Mouse (Mus musculus) hindbrain, embryonic 15.5 days (tissue): ENCODE results near the gene Ing2. TPM values are rescaled to one million over a fixed set of nuclear protein-coding genes. Genes with fewer than 3 reads are reported as not detected.

Source experiments
- ATAC-seq: fragments of 200-750 bp; cut with Nextera tagmentation; 2 replicates; pipeline ENCODE4 v1.8.0; 2017; ENCODE audit warnings: low read depth, moderate number of reproducible peaks, moderate TSS enrichment; ENCODE audit not compliant: low FRiP score
- H3K27ac ChIP-seq: fragments of 300-500 bp; sonication (generic); replicated peaks from 2 replicates; pipeline ENCODE4 v1.5.1; 2015; ENCODE audit warnings: mild to moderate bottlenecking, inconsistent platforms
- H3K27me3 ChIP-seq: fragments of 300-500 bp; sonication (generic); 2 replicates; pipeline ENCODE4 v1.6.1; 2015; ENCODE audit warnings: control low read depth, inconsistent platforms
- H3K36me3 ChIP-seq: fragments of 300-500 bp; sonication (generic); 2 replicates; pipeline ENCODE4 v1.6.1; 2015; ENCODE audit warnings: control low read depth, inconsistent platforms
- H3K4me1 ChIP-seq: fragments of 300-500 bp; sonication (generic); replicated peaks from 2 replicates; pipeline ENCODE4 v1.6.1; 2015; ENCODE audit warnings: control low read depth, inconsistent platforms
- H3K4me2 ChIP-seq: fragments of 300-500 bp; sonication (generic); 2 replicates; pipeline ENCODE4 v1.6.1; 2015; ENCODE audit warnings: moderate library complexity, mild to moderate bottlenecking, inconsistent platforms
- H3K4me3 ChIP-seq: fragments of 300-500 bp; sonication (generic); 2 replicates; pipeline ENCODE4 v1.5.1; 2015; ENCODE audit warnings: mild to moderate bottlenecking, inconsistent platforms
- H3K9ac ChIP-seq: fragments of 300-500 bp; sonication (generic); 2 replicates; pipeline ENCODE4 v1.6.1; 2015; ENCODE audit warnings: inconsistent platforms
- H3K9me3 ChIP-seq: fragments of 300-500 bp; sonication (generic); 2 replicates; pipeline ENCODE4 v1.6.1; 2016; ENCODE audit warnings: control low read depth, inconsistent platforms
- WGBS: fragments of 180-500 bp; shearing (Covaris S2); methylation state at CpG from one replicate; pipeline ENCODE4 v1.1.7; 2015; 5-methylcytosine and 5-hydroxymethylcytosine counted together
- polyA plus RNA-seq: library from polyadenylated mRNA; unstranded; fragments of >200 nt; fragmentation: Nextera tagmentation; extraction: Ambion mirVana; gene quantifications from 2 replicates; pipeline ENCODE4 v1.2.1, GENCODE M21; 2015

Ing2 gene
- polyA plus RNA-seq: 6.7 and 7.2 TPM in 2 replicates

- H3K27ac ChIP-seq: peak within 1 kb of the TSS; percentile 91
- WGBS: under 1% methylated on average over 90 of the region's 106 CpGs
- H3K27me3 ChIP-seq: no peaks in the 10 kb centered on the region
- no peaks in the 10 kb centered on the region for H3K9me3 ChIP-seq
- peak within 1 kb of the TSS; percentile 95 for H3K4me3 ChIP-seq
- no peaks in the 10 kb centered on the region for H3K36me3 ChIP-seq
- peak within 1 kb of the TSS; percentile 78 for H3K9ac ChIP-seq
- H3K4me1 ChIP-seq: peaks cover 12% of the 10 kb centered on the region; the same call in 1 of the 2 replicates
- ATAC-seq: peak; percentile 96
- peak within 1 kb of the TSS; percentile 83 for H3K4me2 ChIP-seq
These were observed at the start of gene Ing2 for GRCm38 (mm10) chr8:47674777-47675710. Gene Ing2 (minus strand): TSS chr8:47675556.

- H3K27ac ChIP-seq: no peak overlapping the region
- no peak overlapping the region for H3K4me3 ChIP-seq
- H3K27me3 ChIP-seq: no peaks in the 10 kb centered on the region
- no peaks in the 10 kb centered on the region for H3K4me1 ChIP-seq
- H3K9me3 ChIP-seq: no peaks in the 10 kb centered on the region
- no peaks in the 10 kb centered on the region for H3K36me3 ChIP-seq
- WGBS: 86% methylated on average over 4 of the region's 4 CpGs
- no peak overlapping the region for H3K9ac ChIP-seq
- ATAC-seq: no peak
- H3K4me2 ChIP-seq: no peak overlapping the region
These were observed 46.3 kb upstream of the Ing2 start for GRCm38 (mm10) chr8:47721609-47722008.

GRCm38 (mm10) chr8:47718641-47719040 is 43.3 kb upstream of the Ing2 start:
- H3K4me2 ChIP-seq: peak overlapping the region; percentile 31
- peaks cover 3% of the 10 kb centered on the region; the same call in 1 of the 2 replicates for H3K4me1 ChIP-seq
- H3K9me3 ChIP-seq: no peaks in the 10 kb centered on the region
- WGBS: 22% methylated on average over 11 of the region's 11 CpGs
- no peak overlapping the region for H3K27ac ChIP-seq
- H3K27me3 ChIP-seq: no peaks in the 10 kb centered on the region
- H3K36me3 ChIP-seq: no peaks in the 10 kb centered on the region
- H3K9ac ChIP-seq: no peak overlapping the region
- no peak for ATAC-seq
- H3K4me3 ChIP-seq: no peak overlapping the region

- Histone ChIP-seq H3K4me3 (peak within 1 kb of the TSS; percentile 82), H3K27ac (peak within 1 kb of the TSS; percentile 93), H3K4me1 (peaks cover 25% of the 10 kb centered on the region), H3K4me2 (peak within 1 kb of the TSS; percentile 69), H3K36me3 (peaks cover 14% of the 10 kb centered on the region), H3K27me3 (no peaks in the 10 kb centered on the region), H3K9me3 (no peaks in the 10 kb centered on the region), H3K9ac (peak within 1 kb of the TSS; percentile 86)
- ATAC-seq: peak; percentile 96
- under 1% methylated on average over 110 of the region's 114 CpGs for WGBS
These were observed 38.7 kb upstream of the Ing2 start, which contains the start of gene Cdkn2aip for GRCm38 (mm10) chr8:47713761-47714745. Gene Cdkn2aip (minus strand): TSS chr8:47713932.

GRCm38 (mm10) chr8:47713171-47713663 is 37.9 kb upstream of the Ing2 start:
- Histone ChIP-seq H3K9ac (peak overlapping the region; percentile 86), H3K4me1 (peaks cover 27% of the 10 kb centered on the region), H3K36me3 (peaks cover 21% of the 10 kb centered on the region), H3K4me2 (peak overlapping the region; percentile 69), H3K9me3 (no peaks in the 10 kb centered on the region), H3K4me3 (peak overlapping the region; percentile 82), H3K27me3 (no peaks in the 10 kb centered on the region), H3K27ac (peak overlapping the region; percentile 93)
- 1% methylated on average over 44 of the region's 44 CpGs for WGBS
- ATAC-seq: peak; percentile 43

- no peaks in the 10 kb centered on the region for H3K27me3 ChIP-seq
- peaks cover 34% of the 10 kb centered on the region for H3K36me3 ChIP-seq
- WGBS: 87% methylated on average over 5 of the region's 5 CpGs
- H3K4me3 ChIP-seq: no peak overlapping the region
- H3K4me1 ChIP-seq: peaks cover 25% of the 10 kb centered on the region
- no peak overlapping the region for H3K4me2 ChIP-seq
- H3K27ac ChIP-seq: no peak overlapping the region
- ATAC-seq: no peak
- H3K9me3 ChIP-seq: no peaks in the 10 kb centered on the region
- H3K9ac ChIP-seq: no peak overlapping the region
These were observed 32.8 kb upstream of the Ing2 start for GRCm38 (mm10) chr8:47708106-47708505.

GRCm38 (mm10) chr8:47706746-47707145 is 31.4 kb upstream of the Ing2 start:
- H3K36me3 ChIP-seq: peaks cover 31% of the 10 kb centered on the region

GRCm38 (mm10) chr8:47702333-47702732 is 27.0 kb upstream of the Ing2 start:
- Histone ChIP-seq H3K4me3 (no peak overlapping the region), H3K9me3 (no peaks in the 10 kb centered on the region), H3K27me3 (no peaks in the 10 kb centered on the region), H3K27ac (no peak overlapping the region), H3K4me1 (no peaks in the 10 kb centered on the region), H3K36me3 (peaks cover 5% of the 10 kb centered on the region; the same call in 1 of the 2 replicates), H3K9ac (no peak overlapping the region), H3K4me2 (no peak overlapping the region)
- no peak for ATAC-seq
- 40% methylated on average over 1 of the region's 1 CpGs for WGBS

More at GRCm38 (mm10) chr8:47706746-47707145, 31.4 kb upstream of the Ing2 start:
- H3K9me3 ChIP-seq: no peaks in the 10 kb centered on the region
- no peaks in the 10 kb centered on the region for H3K27me3 ChIP-seq
- 96% methylated on average over 8 of the region's 8 CpGs for WGBS
- H3K27ac ChIP-seq: no peak overlapping the region
- H3K9ac ChIP-seq: no peak overlapping the region
- no peak overlapping the region for H3K4me2 ChIP-seq
- ATAC-seq: no peak
- H3K4me1 ChIP-seq: peaks cover 13% of the 10 kb centered on the region
- no peak overlapping the region for H3K4me3 ChIP-seq

- 60% methylated on average over 1 of the region's 1 CpGs for WGBS
- H3K4me2 ChIP-seq: no peak overlapping the region
- H3K4me3 ChIP-seq: no peak overlapping the region
- no peaks in the 10 kb centered on the region for H3K9me3 ChIP-seq
- H3K27ac ChIP-seq: no peak overlapping the region
- no peaks in the 10 kb centered on the region for H3K27me3 ChIP-seq
- no peak for ATAC-seq
- H3K36me3 ChIP-seq: no peaks in the 10 kb centered on the region
- H3K9ac ChIP-seq: no peak overlapping the region
- no peaks in the 10 kb centered on the region for H3K4me1 ChIP-seq
These were observed 22.3 kb upstream of the Ing2 start for GRCm38 (mm10) chr8:47697696-47698095.

- Histone ChIP-seq H3K9me3 (no peaks in the 10 kb centered on the region), H3K9ac (no peak overlapping the region), H3K27ac (no peak overlapping the region), H3K4me2 (no peak overlapping the region), H3K27me3 (peaks cover 5% of the 10 kb centered on the region; the same call in 1 of the 2 replicates), H3K36me3 (no peaks in the 10 kb centered on the region), H3K4me1 (0 out of 2 replicates have a peak, but pooled peaks cover 3% of the 10 kb centered on the region), H3K4me3 (no peak overlapping the region)
- no peak for ATAC-seq
- 89% methylated on average over 5 of the region's 5 CpGs for WGBS
These were observed 20.2 kb upstream of the Ing2 start for GRCm38 (mm10) chr8:47695431-47696105.

- Histone ChIP-seq H3K4me1 (0 out of 2 replicates have a peak, but pooled peaks cover 5% of the 10 kb centered on the region), H3K9me3 (peaks cover 3% of the 10 kb centered on the region; the same call in 1 of the 2 replicates), H3K4me2 (no peak overlapping the region), H3K27me3 (peaks cover 5% of the 10 kb centered on the region; the same call in 1 of the 2 replicates), H3K4me3 (no peak overlapping the region), H3K9ac (no peak overlapping the region), H3K27ac (no peak overlapping the region), H3K36me3 (no peaks in the 10 kb centered on the region)
- WGBS: 12% methylated on average over 2 of the region's 2 CpGs
- ATAC-seq: no peak
These were observed 17.8 kb upstream of the Ing2 start for GRCm38 (mm10) chr8:47693119-47693518.
